Mouse (Mus musculus) T-cell, adult 66 days (primary cell): ENCODE measurements around the gene Il17rb. TPM values are rescaled to one million over a fixed set of nuclear protein-coding genes. Genes with fewer than 3 reads are reported as not detected.

ENCODE experiments used
- total RNA-seq, 2 experiments: library from RNA; stranded (reverse); gene quantifications; 3 replicates in 1 of 2; 4 replicates in 1 of 2; pipeline ENCODE4 v1.2.4; 2023

Gene Il17rb
- 1 to 10 TPM; 3.1 to 6.0 TPM for total RNA-seq

DNA sequence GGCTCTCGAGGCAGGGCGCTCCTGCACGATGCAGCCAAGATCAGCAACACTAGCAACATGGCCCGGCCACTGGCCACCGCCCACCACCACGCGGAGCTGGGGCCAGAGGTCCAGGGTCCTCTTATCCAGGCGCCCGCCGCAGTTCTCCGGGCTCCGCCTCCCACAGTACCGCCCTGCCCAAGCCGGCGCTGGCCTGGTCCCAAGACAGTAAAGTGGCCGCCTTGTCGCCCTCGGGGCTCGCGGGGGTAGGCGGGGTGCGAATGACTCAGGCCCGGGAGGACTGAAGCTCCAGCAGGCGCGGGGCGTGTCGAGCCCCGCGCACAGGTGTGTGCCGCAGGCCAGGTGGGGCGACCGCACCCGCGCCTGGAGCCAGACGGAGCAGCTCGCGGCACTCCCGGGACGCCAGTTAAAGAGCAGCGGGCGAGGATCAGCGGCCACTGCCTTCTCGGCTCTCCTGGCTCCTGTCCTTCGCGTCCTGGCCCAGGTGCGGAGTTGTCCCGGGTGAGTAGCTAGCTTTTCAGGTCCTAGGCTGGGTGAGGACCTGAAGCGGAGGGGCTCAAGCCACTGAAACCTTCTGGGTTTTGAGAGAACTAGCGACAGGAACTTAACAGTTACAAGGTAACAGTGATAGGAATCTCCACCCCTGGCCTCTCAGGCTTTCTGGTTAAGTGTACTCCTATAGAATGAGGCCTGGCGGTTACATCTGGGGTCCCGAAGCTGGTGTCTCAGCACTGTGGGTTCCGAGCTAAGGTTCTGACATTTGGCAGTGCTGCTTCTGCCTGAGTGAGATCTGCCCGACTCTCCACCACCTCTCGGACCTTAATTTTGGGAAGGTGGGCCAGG lies at the start of gene Il17rb, which contains the start of gene Chdh:
TSS of gene Il17rb (minus strand) at position 164 of the 843 bp plus-strand sequence.
TSS of gene Chdh (plus strand) at position 291 of the 843 bp plus-strand sequence.

DNA sequence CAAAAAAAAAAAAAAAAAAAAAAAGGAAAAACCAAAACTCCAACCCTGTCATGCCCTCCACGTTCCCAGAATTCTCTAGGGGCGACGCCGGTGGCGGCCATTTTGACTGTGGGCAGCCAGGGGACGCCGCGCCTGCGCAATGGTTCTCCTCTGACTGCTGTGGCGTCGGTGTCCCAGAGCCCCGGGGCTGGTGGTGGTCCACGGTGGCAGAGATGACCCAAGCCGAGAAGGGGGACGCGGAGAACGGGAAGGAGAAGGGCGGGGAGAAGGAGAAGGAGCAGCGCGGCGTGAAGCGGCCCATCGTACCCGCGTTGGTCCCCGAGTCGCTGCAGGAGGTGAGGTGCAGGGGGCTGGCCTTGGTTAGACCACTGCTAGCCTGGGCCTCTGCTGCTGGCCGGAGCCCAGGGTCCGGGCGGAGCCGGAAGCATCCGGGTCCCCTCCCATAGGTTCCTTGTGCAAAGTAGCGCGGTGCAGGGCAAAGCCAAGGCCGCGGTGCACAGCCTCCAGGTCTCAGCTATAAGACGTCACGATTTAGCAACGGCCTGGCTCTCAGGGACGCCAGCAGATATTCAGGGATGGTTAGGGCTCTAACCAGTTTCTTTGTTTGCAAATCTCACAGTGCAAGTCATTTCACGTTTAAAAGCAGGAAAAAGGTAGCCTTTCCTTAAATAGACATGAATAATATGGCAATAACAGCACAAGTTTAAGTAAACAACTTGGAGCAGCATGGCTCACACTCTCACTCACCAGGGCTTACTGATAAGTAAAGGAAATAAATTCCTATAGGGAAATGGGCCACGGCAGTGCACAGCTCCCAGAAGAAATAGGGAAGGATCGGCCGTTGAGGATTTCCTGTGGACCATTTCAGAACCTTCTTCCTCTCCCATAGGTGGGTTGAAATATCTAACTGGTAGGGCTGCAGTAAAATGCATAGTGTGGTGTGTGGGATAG lies 30.2 kb downstream of the Il17rb start, which contains the start of gene Actr8:
TSS of gene Actr8 (plus strand) at position 84 of the 951 bp plus-strand sequence.

DNA sequence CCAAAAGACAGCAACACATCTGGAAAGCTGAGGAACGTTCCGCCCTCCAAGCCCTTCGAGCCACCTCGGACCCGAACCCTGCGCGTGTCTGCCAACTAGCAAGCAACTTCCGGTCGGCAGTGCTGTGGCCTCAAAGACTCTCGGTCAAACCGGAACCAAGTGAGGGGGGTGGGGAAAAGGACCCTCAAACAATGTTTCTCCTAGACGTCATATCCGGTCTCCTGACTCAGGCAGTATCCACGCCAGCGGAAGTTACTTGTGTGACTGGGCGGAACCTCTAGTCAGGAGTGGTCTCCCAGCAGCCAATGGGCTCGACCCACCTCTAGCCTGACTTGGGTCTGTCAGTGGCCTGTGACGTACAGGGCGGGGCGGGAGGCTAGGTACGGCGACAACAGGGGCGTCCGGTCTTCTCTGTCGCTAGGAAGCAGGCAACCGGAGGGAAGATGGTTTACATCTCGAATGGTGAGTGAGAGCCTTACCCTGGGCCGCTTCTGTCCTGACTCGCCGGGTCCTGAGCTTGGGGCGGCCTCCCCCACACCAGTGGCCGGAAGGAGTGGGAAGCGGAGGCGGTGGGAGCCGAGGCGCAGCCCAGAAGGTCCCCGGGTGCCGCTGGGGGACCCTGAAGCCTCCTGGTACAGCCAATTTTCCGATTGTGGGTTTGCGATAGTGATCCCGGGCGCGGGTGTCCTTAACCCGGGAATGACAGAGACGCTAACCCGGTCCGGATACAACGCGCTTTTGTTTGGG lies 40.4 kb downstream of the Il17rb start, which contains the start of gene Selenok:
TSS of gene Selenok (plus strand) at position 234 of the 747 bp plus-strand sequence.

Other genes starting within 250 kb of the Il17rb start
- 100 to 1,000 TPM; 132 to 133 TPM for gene Selenok, start 40.6 kb downstream of the Il17rb start, total RNA-seq
- 10 to 100 TPM; 67.8 to 77.8 TPM for gene Actr8, start 30.6 kb downstream of the Il17rb start, total RNA-seq
- 1 to 10 TPM; 1.4 to 2.8 TPM for gene Chdh, start 127 bp upstream of the Il17rb start, total RNA-seq